Mouse (Mus musculus) olfactory bulb, adult 2 months (tissue): ENCODE measurements around the gene Prdm16.

Source experiments
- CTCF ChIP-seq: fragments of 200-500 bp; IDR thresholded peaks from 2 replicates; pipeline ENCODE4 v1.5.1; 2012; ENCODE audit warnings: low read depth, mild to moderate bottlenecking, low read length, moderate library complexity; ENCODE audit not compliant: insufficient read depth
- POLR2A ChIP-seq: fragments of 200-500 bp; IDR thresholded peaks from 2 replicates; pipeline ENCODE4 v1.6.1; 2012; ENCODE audit warnings: mild to moderate bottlenecking, low read depth, low read length, moderate library complexity; ENCODE audit not compliant: insufficient read depth

DNA sequence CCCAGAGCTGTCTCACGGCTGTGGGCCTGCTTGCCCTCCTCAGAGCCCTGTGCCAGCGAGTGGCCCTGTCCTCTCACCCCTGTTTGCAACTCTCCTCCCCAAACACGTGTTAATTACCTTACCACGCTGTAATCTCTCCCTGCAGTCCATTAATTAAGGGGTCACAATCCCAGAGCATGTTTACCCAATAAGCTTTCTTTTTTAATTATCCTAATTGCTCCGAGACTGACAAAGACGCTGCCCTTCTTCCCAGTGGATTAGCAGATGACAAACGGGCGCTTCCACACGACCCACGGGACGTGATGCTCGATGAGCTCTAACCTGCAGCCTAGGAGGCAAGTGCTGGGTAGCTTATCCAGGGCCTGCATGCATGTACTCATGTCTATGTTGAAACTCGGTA lies 176.7 kb downstream of the Prdm16 start:
- TF ChIP-seq POLR2A: no peak
- no peak for TF ChIP-seq CTCF
